Mouse (Mus musculus): ENCODE data around the gene Lrrc8c.

Lrrc8c gene

DNA sequence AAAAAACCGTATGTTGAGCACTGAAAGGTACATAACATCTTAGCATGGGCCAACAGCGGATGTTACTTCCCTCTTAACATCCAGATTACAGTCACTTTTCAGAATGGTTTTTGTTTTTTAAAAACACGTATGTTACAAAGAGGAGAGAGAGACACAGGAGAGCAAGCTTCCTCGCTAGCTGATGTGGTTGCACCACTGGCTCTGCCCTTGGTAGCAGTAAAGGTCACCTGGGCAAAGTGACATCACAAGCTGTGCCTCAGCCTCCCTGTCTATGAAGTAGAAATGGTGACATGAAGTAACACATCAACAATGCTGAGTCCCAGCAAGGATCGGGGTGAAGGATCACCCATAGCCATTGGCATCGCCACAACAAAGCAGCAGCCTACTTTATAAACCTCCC, 10.4 kb upstream of the Lrrc8c start:
- DNase-seq, result no peak

DNA sequence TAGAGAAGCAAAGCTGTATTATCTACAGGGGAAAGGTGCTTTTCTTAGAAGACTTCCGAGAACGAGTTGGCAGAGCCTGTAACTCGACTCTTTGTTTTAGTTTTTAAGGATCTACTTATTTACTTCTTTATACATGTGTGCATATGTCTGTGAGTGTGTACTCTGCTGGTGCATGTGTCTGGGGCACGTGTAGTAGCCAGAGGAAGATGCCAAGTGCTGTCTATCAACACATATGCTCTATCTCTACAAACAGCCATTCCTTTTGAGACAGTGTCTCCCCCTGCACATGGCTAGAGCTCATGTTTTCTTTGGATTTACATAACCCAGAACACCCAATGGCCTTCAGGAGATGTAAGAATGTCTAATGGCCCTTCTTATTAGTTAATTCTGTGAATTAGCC, 6.9 kb upstream of the Lrrc8c start:
- no peak for DNase-seq

DNA sequence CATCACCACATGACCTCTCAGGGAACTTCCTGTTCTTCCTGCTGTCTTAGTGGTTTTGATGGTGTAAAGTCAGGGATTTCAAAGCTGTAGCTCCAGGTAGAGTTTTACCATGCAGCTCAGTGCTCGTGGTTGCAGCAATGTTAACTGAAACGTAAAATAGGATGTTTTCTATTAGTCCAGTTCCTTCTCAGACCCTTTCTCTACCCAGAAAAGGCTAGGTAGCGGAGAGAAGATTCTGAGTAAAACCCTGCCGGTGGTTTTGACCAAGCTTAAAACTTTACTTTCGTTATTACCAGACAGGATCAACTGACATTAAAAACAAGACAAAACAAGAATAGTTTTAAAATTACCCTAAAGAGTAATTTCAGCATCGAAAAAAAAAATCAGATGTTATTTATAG, 3.7 kb upstream of the Lrrc8c start:
- DNase-seq, result no peak

DNA sequence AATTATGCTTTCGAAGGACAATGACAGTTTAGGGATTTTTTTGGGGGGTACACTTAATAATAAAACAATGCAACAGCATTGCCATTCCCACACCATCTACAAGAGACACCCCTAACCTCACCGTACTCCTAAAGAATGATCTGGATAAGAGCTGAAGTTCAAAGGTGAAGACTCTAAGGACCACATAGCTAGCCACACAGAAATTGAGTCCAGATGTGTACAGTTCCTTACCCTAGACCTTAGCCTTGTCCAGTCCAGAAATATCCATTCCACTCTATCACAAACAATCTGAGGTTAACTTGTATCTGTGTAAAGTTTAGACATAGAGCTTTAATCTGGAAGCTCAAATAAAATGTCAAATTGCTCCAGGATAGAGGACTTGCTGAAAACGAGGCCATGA, 2.9 kb upstream of the Lrrc8c start:
- no peak for DNase-seq

DNA sequence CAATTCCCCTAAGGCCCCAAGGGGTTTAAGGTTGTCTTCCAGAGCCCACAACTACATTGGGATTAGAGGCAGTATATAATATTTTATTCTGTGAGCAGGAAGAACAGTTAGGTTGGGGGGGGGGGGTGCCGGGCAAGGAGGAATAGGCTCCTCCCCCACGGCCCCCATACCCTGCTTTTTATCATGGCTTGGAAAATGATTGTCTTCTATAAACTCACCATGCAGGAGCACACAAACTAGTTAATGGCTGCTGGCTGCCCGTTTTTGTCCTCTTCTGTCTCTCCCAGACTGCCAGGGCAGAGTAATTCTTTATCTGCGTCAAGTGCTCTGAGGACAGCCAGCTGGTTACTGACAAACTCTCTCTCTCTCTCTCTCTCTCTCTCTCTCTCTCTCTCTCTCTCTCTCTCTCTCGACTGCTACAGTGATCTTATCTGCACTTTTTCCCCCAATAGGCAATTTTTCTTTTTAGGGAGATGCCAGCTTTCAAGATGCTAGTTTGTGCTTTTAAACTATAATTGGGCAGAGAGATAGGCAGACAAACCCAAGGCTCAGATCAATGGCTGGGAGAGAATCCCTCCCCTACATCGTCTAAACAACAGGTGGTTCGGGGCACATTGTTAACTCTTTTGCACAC, 1.1 kb upstream of the Lrrc8c start:
- DNase-seq, result no peak

DNA sequence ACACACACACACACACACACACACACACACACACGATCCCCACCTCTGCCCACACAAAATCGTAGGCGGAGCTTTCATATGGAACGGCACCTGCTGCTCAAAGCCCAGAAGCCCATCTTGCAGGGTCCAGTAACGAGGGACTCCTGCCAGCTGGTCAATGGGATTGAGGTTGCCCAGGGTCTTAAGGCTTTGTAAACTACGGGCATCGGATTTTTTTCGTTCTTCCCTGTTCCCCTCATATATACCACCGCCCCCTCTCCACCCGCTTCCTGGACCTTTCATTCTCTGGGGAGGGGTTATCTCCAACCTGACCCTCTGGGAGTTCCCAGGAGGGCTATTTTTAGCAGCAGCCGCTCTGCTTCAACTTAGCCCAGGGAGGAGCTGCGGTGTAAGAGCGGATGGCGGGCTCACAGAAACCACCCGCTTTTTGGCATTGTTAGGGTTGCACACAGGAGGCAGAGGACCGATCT, 527 bp upstream of the Lrrc8c start:
- peak; percentile 24 for DNase-seq

DNA sequence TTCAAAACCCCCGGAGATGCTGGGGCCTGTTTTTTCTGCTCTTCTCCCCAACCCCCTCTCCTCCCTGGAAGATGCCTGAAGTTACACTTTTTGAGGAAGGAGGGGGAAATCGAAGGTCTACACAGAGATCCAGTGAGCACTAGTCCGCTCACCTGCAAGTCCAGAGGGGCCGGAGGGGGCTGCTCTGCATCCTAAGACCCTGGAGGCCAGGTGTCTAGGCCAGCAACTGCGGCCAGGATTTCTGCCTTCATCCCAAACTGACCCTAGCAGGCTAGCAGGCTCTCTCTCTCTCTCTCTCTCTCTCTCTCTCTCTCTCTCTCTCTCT, 750 bp downstream of the Lrrc8c start:
- no peak for DNase-seq

DNA sequence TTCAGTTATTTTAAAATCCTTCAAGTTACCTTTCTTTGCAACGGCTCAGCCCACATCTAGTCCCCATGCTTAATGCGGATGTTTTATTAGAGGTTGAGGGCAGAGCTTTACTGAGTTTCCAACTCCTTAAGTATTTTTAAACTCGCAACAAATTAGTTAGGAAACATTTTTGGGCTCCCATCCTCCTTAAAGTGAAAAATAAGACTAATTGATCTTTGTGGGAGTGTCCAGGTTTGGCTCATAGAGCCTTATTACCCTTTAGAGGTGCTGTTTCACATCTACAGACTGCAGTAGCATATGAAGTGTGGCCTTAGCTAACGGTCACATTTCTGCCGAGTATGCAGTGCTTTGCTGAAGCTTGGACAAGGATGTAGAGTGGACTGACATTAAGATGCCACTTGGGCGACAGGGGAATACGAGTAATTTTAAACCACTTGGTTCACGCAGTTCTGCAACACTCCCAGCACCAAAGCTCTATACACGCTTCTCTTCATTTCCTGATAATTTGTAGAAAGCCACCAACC, 1.3 kb downstream of the Lrrc8c start:
- no peak for DNase-seq

DNA sequence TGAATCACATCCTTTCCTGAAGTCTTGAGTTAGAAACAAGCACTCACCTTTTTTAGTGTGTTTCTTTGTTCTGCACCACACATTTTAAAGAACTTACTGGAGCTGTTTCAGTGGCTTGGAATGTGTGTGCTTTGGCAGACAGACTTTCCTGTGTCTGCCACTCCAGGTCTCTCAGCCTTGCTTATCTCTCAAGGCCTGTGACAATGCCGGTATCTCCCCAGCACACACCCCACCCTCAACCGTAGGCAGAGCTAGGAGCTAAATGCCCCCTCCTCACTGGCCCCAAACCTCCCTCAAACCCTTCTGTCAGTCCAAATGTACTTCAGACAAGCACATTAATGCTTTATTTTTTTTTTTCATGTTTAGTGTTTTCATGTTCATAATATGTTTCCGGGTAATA, 4.3 kb downstream of the Lrrc8c start:
- no peak for DNase-seq

DNA sequence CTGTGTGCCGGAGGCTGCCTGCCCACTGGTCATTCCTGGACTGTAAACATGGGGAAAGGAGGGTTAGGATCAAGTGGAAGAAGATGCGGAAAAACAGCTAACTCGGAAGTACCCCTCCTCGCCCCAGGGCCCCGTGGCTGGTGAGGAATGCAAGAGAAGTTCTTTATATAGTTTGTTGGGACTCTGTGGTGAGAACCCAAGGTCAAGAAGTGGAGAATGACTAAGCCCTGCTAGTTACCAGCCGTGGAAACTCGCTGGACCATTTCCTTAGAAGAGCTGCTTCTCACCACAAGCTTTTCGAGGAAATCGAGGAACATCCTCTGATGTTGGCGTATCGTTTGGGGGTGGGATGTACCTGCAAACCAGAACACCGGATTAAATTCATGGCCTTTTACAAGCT, 5.8 kb downstream of the Lrrc8c start:
- DNase-seq, result no peak

DNA sequence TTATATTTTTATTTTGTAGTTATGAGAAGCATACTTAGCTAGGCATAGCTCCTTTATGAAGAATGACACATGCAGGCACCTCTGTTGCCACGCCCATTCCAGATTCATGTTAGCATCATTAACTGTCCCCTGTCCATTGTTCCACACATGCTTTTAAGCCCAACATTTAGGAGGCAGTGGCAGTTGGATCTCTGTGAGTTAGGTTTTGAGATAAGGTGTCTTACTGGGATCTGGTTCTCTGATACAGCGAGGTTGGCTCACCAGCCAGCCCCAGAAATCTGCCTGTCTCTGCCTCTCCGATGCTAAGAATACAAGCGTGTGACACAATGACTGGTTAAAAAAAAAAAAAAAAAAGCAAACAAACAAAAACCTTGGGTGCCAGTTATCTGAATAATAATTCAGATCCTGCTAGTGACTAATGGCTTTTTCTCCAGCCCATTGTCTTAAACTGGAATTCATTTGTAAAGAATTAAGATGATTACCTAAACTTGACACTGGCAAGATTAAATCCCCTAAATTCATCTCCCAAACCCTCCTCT, 7.0 kb downstream of the Lrrc8c start:
- no peak for DNase-seq

DNA sequence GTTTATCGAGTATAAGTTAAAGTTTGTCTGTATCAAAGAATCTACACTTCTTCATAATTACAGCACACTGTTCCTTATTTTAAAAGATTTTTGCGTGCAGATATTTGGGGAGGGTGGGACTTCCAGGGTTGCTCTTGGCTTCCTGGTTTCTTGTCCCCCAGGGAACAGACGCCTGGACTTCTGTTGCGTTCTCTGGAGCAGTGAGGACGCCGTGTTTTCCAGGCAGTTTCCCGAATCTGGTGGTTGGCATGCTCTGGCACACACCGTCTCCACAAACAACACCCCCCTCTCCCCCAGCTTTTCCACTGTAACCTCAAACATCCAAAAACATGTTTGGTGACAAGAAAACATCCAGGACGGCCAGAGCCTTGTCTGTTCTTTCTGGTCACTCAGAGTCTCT, 7.6 kb downstream of the Lrrc8c start:
- no peak for DNase-seq

DNA sequence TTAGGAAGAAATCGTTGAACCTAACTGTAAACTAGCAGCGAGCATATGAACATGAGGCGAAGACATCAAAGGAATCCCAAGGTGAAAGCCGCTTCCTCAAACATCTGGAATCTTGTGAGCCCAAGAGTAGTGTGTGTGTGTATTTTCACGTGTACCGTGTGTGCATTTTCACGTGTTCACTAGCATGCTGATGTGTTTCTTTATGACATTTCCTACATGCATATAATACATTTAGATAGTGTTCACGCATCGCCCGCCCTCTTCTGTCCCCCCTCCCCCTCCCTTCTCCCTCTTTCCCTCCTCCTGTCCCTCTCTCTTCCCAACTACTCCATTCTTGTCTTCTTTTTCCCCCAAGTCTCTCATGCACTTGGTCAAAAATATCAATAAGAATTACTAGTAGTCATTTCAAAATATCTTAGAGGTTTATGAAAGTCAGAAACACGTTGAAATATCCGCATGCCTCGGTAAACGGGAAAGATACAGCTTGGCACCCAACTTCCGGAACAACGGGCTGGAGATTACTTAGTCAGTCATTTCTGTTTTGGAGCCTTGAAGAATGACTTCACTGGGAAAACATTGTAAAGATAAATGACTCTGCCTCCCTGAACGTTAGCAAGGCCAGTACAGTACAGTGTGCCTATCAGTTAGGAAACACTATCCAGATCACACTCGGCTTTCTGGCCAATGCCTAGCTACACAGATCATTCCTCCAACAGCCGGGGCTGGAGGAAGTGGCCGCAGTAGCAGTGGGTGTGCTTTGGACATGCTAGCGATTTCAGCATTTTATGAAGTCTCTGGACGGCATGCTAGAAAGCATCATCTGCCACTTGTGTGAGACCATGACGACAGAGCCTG, 8.5 kb downstream of the Lrrc8c start:
- DNase-seq, result no peak

DNA sequence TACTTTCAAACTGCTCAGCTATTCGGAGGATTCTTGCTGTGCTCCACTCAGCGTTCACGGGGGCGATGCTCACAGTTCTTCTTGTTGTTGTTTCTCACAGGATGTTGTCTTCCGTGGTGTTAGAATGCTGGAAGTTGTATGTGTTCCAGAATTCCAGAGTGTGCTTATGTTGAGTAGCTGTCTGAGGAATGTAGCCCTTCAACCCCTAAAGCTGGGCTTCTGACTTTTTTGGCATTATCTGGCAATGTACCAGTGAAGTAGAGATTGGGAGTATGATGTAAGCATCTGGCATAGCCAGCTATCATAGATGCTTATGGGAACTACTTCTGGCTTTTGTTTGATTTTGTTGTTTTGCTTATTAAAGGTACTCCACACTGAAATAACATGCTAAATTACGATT, 11.4 kb downstream of the Lrrc8c start:
- no peak for DNase-seq

DNA sequence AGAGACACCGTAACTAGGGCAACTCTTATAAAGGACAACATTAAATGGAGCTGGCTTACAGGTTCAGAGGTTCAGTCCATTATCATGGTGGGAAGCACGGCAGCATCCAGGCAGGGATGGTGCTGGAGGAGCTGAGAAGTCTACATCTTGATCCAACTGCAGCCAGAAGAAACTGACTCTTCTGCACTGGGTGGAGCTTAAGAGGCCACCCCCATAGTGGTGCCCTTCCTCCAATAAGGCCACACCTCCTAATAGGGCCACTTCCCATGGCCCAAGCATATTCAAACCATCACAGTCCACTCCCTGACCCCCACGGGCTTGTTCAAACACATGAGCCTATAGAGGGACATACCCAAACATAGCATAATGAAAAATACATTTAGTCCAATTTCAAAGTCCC, 16.0 kb downstream of the Lrrc8c start:
- no peak for DNase-seq

DNA sequence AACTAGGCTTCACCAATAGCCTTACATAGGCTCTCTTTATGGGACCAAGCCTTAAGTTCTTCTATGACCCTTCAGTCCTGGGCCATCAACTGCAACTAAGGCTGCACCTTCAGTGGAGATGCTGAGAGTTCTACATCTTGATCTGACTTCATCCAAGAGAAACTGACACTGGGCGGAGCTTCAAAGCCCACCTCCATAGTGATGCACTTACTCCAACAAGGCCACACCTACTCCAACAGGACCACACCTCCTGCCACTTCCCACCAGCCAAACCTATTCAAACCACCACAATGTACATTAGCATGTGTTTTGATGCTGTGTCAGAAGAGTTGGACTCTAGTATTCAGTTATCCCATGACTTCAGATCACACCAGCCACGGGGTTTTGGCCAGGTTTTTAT, 17.0 kb downstream of the Lrrc8c start:
- DNase-seq, result no peak

DNA sequence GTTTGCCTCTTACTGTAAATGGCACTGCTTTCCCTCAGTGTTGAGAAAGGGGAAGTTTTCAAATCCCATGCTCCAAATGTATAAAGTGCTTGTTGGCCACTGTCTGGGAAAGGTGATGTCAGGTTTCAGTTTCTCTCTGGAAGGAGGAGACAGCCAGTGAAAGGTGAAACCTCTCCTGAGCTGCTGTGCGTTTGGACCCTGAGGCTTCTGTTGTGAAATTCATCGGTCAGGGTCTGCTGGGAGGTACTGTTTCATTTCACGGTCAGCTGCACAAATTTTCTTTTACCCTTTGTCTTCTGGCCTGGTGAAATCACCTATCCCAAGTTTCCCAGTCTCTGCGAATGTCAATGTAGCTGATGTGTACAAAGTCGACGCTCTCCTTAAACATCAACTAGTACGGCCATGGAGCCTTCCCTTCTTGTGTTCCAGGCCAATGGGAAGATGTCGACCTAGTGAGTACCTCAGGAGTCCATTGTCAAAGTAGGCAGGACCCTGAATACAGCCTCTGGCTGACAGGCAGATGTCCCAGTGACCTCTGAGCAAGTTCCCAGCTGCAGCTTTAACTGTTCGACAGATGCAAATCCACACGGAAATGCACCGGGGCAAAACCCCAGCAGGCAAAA, 18.0 kb downstream of the Lrrc8c start:
- DNase-seq, result no peak

DNA sequence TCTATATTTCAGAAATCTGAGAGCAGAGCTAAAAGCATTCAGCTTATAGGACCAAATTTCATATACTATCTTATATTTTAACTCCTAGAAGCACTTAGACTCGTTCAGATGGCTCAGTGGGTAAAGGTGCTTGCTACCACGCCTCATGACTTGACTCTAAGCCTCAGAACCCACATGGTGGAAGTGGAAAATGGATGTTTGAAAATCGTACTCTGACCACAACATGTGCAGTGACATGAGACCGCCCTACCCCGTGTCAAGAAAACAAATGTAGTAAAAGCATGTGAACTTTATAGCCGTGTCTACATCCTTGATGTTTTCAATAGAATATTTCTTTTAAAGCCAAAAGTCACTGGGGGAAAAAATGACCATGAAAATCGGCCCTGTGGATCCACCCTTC, 21.9 kb downstream of the Lrrc8c start:
- DNase-seq, result no peak

DNA sequence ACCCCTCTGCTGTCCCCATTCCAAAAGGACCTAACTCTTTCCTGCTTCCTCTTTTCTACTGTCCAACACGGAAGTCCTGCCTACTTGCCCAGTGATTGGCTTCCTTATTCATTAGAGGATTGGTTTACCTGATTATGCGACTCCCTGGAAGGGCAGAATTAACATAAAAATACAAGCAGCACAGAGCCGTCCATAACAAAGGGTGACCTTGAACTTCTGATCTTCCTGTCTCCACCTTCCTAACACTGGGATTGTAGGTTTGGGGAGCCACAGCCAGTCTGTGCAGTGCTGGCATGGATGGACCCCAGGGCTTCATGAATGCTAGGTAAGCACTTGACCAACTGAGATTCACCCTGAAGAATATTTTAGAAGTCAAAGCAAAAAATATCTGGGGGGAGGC, 25.9 kb downstream of the Lrrc8c start:
- DNase-seq, result no peak

DNA sequence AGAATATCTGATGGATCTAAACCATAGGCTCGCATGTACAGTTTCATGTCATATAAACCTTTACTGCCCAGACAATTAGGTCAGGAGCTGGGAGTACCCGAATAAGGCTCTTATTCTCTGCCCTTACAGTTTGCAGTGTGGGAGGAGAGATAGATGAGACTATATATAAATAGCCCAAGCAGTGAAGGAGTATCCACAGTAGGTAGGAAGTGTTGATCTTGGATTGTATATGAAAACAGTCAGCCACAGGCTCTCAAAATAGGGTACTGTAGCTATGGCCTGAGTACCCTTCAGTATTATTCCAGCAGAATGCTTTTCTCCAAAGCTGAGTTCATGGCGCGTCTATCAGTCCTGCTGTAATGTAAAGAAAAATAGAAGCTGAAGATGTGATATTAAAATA, 27.9 kb downstream of the Lrrc8c start:
- DNase-seq, result no peak

DNA sequence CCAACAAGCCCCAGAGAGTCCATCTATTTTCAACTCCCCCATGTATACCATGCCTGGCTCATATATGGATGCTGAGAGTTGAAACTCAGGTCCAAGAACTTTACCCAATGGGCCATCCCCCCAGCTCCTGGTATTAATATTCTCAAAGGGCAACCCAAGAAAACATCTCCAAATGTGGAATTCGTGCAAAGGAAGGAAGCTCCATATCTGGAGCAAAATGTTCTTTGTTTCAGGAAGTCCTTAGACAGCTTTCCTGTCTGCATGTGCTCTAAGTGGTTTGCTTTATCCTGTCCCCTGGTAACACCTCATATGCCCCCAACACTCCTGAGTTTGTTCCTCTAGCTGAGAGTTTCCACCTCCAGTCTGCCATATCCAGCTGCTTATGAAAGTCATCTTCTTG, 32.6 kb downstream of the Lrrc8c start:
- DNase-seq, result no peak

DNA sequence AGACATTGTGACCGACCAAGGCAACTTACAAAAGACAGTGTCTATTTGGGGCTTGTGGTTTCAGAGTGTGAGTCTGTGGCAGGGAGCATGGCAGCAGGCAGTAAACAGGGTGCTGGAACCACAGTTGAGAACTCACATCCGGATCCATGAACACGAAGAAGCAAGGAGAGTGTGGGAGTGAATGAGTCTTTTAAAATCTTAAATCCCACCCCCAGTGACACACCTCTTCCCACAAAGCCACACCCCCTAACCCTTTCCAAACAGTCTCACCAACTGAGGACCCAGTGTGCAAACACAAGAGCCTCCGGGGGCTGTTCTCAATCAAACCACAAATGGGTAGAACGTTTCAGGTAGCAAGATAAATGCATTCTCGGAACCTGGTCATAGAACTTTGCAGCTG, 37.1 kb downstream of the Lrrc8c start:
- no peak for DNase-seq

DNA sequence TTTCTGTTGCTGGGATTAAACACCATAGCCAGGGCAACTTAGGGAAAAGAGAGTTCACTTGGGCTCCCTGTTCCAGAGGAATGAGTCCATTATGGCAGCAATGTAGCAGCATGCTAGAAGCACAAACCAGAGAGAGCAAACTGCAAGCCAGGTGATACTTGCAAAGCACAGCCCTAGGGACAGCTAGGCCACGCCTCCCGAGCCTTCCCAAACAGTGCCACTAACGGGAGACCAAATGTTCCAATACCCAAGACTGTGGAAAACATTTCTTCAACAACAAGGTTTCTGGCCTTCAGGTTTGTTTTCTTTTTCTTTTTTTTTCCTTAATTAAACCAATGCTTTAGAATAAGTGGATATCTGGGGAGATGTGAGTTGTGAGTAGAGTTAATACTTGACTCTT, 38.2 kb downstream of the Lrrc8c start:
- no peak for DNase-seq

DNA sequence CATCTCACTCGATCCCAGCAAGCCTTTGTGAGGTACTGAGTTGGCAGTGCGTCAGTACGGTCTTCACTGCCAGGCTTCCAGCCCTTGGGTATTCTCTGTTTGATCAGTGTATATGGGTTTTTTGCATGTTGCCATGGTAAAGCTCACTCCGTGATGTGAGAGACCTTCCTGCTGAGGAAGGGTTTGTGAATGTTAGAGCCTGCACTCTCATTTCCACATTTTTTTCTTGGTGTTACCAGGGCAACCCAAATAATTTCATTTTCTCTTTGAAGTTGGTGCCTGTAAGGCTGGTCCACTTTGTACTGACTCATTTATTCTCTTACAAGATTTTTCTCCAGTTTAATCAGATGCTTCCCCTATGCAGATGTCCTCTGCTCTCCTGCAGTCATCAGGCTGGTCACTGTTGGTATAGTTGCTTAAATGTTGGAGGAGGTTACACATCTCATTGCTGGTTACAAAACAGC, 38.6 kb downstream of the Lrrc8c start:
- peak; percentile 31 for DNase-seq

Data from right cerebral cortex, adult 18-20 months (tissue).